Mouse (Mus musculus): ENCODE results near the gene Sprtn. TPM values are rescaled to one million over a fixed set of nuclear protein-coding genes. Genes with fewer than 3 reads are reported as not detected.

The Sprtn gene
- polyA plus RNA-seq, 1 experiment from 2014 or later: 9.1 TPM

DNA sequence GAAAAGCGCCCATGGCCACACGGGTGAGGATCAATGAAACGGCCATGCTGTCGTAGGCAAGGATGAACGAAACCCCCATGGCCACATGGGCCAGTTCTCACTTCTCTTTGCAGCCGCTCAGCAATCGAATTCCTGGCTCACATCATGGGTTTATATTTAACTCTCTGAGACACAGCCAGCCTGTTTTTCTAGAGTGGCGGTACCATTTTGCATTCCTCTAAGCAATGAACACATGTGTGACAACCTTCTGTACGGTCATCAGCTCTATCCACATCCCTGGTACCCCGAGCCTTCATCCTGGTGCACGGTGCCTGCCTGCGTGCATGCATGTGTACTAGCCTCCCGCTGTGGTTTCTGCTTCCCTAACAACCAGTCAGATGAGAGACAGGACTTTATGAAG is 32.4 kb downstream of the Sprtn start:
- Histone ChIP-seq H3K9ac (ENCODE audit: low read length) (no peak overlapping the region), H3K27ac (ENCODE audit: low read length) (no peak overlapping the region), H3K27me3 (ENCODE audit: control insufficient read depth, insufficient read depth, low read depth, low read length) (no peaks in the 10 kb centered on the region), H3K4me1 (replicated peaks; ENCODE audit: control insufficient read depth, insufficient read depth, low read length) (peaks cover 9% of the 10 kb centered on the region), H3K4me3 (ENCODE audit: low read length) (no peak overlapping the region), H3K4me2 (ENCODE audit: low read depth, low read length) (no peak overlapping the region), H3K36me3 (ENCODE audit: control insufficient read depth, insufficient read depth, low read length) (no peaks in the 10 kb centered on the region), H3K9me3 (ENCODE audit: control insufficient read depth, low read length) (no peaks in the 10 kb centered on the region)
- WGBS: 85% methylated on average over 13 of the region's 13 CpGs
- no peak for ATAC-seq (ENCODE audit: low read depth)

DNA sequence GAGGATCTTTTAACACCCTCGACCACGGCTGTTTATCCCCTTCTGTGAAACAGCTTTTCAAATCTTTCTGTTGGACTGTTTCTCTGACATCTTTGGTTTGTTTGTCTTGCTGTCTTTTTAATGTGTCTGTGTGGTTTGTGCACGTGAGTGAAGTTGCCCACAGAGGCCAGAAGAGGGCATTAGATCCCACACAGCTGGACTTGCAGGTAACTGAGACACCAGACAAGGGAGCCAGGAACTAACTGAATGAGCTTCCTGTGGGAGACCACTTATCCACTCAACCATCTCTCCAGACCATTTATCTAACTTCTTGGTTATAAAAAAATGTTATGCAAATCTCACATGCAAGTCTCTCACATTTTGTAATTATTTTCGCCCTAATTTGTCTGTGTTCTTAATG is 33.0 kb downstream of the Sprtn start:
- H3K36me3 ChIP-seq (ENCODE audit: control insufficient read depth, insufficient read depth, low read length): no peaks in the 10 kb centered on the region
- H3K4me1 ChIP-seq (replicated peaks; ENCODE audit: control insufficient read depth, insufficient read depth, low read length): peaks cover 9% of the 10 kb centered on the region
- WGBS: 87% methylated on average over 4 of the region's 4 CpGs
- ATAC-seq (ENCODE audit: low read depth): no peak
- no peak overlapping the region for H3K4me2 ChIP-seq (ENCODE audit: low read depth, low read length)
- no peaks in the 10 kb centered on the region for H3K9me3 ChIP-seq (ENCODE audit: control insufficient read depth, low read length)
- no peak overlapping the region for H3K9ac ChIP-seq (ENCODE audit: low read length)
- H3K27me3 ChIP-seq (ENCODE audit: control insufficient read depth, insufficient read depth, low read depth, low read length): no peaks in the 10 kb centered on the region
- H3K4me3 ChIP-seq (ENCODE audit: low read length): no peak overlapping the region
- H3K27ac ChIP-seq (ENCODE audit: low read length): no peak overlapping the region

DNA sequence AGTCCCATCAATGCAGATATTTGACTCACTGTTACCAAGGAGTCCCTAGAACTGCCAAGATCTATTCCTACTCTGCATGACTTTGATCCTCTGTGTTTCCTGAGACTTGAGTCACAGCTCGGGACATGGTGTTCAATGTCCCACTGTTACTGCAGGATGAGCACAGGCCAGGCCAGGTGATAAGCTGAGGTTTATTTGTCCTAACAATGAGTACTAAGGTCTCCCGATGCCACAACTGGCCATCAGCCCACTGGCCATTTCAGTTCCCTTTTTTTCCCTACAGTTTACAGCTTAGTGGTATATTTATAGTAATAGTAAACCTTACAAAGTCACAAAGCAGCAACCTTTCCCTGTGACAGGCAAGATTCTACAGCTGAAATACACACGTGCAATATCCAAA is 34.7 kb downstream of the Sprtn start:
- Histone ChIP-seq H3K9me3 (ENCODE audit: control insufficient read depth, low read length) (no peaks in the 10 kb centered on the region), H3K27ac (ENCODE audit: low read length) (no peak overlapping the region), H3K4me3 (ENCODE audit: low read length) (no peak overlapping the region), H3K27me3 (ENCODE audit: control insufficient read depth, insufficient read depth, low read depth, low read length) (no peaks in the 10 kb centered on the region), H3K4me2 (ENCODE audit: low read depth, low read length) (no peak overlapping the region), H3K9ac (ENCODE audit: low read length) (no peak overlapping the region), H3K4me1 (replicated peaks; ENCODE audit: control insufficient read depth, insufficient read depth, low read length) (no peaks in the 10 kb centered on the region), H3K36me3 (ENCODE audit: control insufficient read depth, insufficient read depth, low read length) (no peaks in the 10 kb centered on the region)
- 72% methylated on average over 3 of the region's 3 CpGs for WGBS
- ATAC-seq (ENCODE audit: low read depth): no peak

DNA sequence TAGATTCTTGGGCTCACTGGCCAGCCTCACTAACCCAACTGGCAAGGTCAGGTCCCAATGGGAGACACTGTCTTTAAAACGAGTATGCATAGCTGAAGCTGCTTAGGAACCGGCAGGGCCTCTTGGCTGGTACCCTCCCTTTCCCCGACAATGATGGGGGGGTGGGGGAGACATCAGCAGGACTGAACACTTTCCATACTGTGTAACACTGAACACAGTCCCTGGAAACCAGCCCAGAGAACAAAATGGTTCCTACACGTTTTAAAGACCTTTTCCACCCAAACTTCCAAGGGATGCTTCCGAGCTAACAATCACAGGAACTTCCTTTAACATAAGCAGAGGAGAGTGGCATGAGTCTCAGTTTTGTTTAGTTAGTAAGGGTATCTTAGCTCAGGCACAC is 37.4 kb downstream of the Sprtn start:
- no peak for ATAC-seq (ENCODE audit: low read depth)
- Histone ChIP-seq H3K9me3 (ENCODE audit: control insufficient read depth, low read length) (no peaks in the 10 kb centered on the region), H3K4me2 (ENCODE audit: low read depth, low read length) (no peak overlapping the region), H3K4me1 (replicated peaks; ENCODE audit: control insufficient read depth, insufficient read depth, low read length) (no peaks in the 10 kb centered on the region), H3K4me3 (ENCODE audit: low read length) (no peak overlapping the region), H3K36me3 (ENCODE audit: control insufficient read depth, insufficient read depth, low read length) (peaks cover 4% of the 10 kb centered on the region), H3K9ac (ENCODE audit: low read length) (no peak overlapping the region), H3K27ac (ENCODE audit: low read length) (no peak overlapping the region), H3K27me3 (ENCODE audit: control insufficient read depth, insufficient read depth, low read depth, low read length) (no peaks in the 10 kb centered on the region)
- 77% methylated on average over 5 of the region's 5 CpGs for WGBS

DNA sequence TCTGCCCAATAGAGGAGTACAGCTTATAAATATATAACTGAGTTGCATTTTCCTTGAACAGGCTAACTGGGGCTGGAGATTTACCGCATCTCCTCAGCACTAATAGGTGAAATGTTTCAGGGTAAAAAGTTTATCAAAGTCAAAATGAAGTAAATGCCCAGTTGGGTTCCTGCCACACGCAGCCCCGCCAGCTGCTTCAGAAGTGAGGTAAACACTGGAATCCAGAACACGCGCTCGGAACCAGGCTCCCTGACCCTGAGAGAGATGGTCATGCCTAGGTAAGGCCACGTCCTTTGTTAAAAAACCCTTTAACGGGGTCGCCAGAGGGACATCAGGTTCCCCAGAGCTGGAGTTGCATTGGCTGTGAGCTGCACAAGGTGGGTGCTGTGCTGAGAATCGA is 39.0 kb downstream of the Sprtn start:
- no peak overlapping the region for H3K9ac ChIP-seq (ENCODE audit: low read length)
- H3K4me1 ChIP-seq (replicated peaks; ENCODE audit: control insufficient read depth, insufficient read depth, low read length): no peaks in the 10 kb centered on the region
- no peaks in the 10 kb centered on the region for H3K9me3 ChIP-seq (ENCODE audit: control insufficient read depth, low read length)
- 93% methylated on average over 10 of the region's 10 CpGs for WGBS
- no peak overlapping the region for H3K4me2 ChIP-seq (ENCODE audit: low read depth, low read length)
- H3K4me3 ChIP-seq (ENCODE audit: low read length): no peak overlapping the region
- no peak overlapping the region for H3K27ac ChIP-seq (ENCODE audit: low read length)
- H3K27me3 ChIP-seq (ENCODE audit: control insufficient read depth, insufficient read depth, low read depth, low read length): no peaks in the 10 kb centered on the region
- peaks cover 7% of the 10 kb centered on the region for H3K36me3 ChIP-seq (ENCODE audit: control insufficient read depth, insufficient read depth, low read length)
- no peak for ATAC-seq (ENCODE audit: low read depth)

DNA sequence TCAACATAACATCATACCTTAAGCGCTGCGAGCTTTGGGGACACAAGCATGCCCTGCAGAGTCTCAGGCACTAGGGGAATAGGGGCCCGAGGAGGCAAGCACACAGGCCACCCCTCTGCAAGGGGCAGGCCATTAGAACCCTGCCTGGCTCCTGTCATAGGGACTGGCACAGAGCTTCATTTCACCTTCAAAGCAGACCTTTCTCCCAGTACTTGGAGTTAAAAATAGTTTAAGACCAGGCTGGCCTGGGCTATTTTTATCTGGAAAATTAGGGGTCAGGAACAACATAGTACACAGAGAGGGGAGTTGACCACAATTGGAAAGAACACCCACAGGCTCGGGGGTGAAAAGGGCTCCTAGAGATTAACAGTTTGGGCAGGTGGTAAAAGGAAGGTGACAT is 39.6 kb downstream of the Sprtn start:
- Histone ChIP-seq H3K9me3 (ENCODE audit: control insufficient read depth, low read length) (no peaks in the 10 kb centered on the region), H3K27ac (ENCODE audit: low read length) (no peak overlapping the region), H3K36me3 (ENCODE audit: control insufficient read depth, insufficient read depth, low read length) (peaks cover 7% of the 10 kb centered on the region), H3K9ac (ENCODE audit: low read length) (no peak overlapping the region), H3K4me2 (ENCODE audit: low read depth, low read length) (no peak overlapping the region), H3K4me3 (ENCODE audit: low read length) (no peak overlapping the region), H3K4me1 (replicated peaks; ENCODE audit: control insufficient read depth, insufficient read depth, low read length) (no peaks in the 10 kb centered on the region), H3K27me3 (ENCODE audit: control insufficient read depth, insufficient read depth, low read depth, low read length) (no peaks in the 10 kb centered on the region)
- ATAC-seq (ENCODE audit: low read depth): no peak
- 85% methylated on average over 4 of the region's 4 CpGs for WGBS

DNA sequence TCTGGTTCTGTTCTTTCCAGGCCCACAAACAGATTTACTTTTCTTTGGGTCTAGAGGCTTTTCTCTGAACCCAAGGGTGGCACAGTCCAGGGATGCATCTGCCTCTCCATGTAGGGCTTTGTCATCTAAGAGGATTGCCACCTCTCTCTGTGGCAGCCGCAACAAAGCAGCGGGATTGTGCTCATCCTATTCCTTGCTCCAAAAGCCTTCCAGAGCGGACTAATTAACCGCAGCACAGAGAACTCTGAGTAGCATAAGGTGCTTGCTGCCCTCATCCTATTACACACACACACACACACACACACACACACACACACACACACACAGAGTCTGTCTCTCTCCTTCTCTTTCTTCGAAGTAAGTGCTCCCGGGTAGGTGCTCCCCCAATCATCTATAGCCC is 46.1 kb downstream of the Sprtn start:
- 95% methylated on average over 6 of the region's 6 CpGs for WGBS
- Histone ChIP-seq H3K27me3 (ENCODE audit: control insufficient read depth, insufficient read depth, low read depth, low read length) (no peaks in the 10 kb centered on the region), H3K36me3 (ENCODE audit: control insufficient read depth, insufficient read depth, low read length) (peaks cover 7% of the 10 kb centered on the region), H3K4me2 (ENCODE audit: low read depth, low read length) (no peak overlapping the region), H3K9me3 (ENCODE audit: control insufficient read depth, low read length) (no peaks in the 10 kb centered on the region), H3K27ac (ENCODE audit: low read length) (no peak overlapping the region), H3K4me3 (ENCODE audit: low read length) (no peak overlapping the region), H3K9ac (ENCODE audit: low read length) (no peak overlapping the region), H3K4me1 (replicated peaks; ENCODE audit: control insufficient read depth, insufficient read depth, low read length) (peaks cover 23% of the 10 kb centered on the region)
- no peak for ATAC-seq (ENCODE audit: low read depth)

DNA sequence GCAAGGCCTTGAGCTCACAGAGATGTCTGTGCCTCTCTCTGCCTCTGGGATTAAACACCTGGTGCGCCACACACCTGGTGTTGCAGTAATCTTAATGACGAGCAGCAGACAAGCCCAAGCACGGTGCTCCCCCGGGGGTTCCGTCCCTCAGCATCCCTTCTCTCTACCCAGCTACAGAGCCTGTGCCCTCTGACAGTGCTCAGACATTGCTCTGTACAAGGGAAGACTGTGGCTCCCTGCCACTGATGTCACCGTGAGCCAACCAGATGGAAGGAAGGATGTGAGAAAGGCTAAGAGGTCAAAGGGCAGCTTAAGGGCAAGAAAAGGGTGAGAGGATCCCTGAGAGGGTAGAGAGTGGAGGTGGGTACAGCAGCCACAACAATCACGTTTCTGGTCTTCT is 46.7 kb downstream of the Sprtn start:
- H3K4me1 ChIP-seq (replicated peaks; ENCODE audit: control insufficient read depth, insufficient read depth, low read length): peaks cover 23% of the 10 kb centered on the region
- WGBS: 73% methylated on average over 7 of the region's 7 CpGs
- no peaks in the 10 kb centered on the region for H3K27me3 ChIP-seq (ENCODE audit: control insufficient read depth, insufficient read depth, low read depth, low read length)
- peaks cover 3% of the 10 kb centered on the region for H3K36me3 ChIP-seq (ENCODE audit: control insufficient read depth, insufficient read depth, low read length)
- H3K9me3 ChIP-seq (ENCODE audit: control insufficient read depth, low read length): no peaks in the 10 kb centered on the region
- no peak overlapping the region for H3K4me2 ChIP-seq (ENCODE audit: low read depth, low read length)
- no peak for ATAC-seq (ENCODE audit: low read depth)
- H3K4me3 ChIP-seq (ENCODE audit: low read length): no peak overlapping the region
- H3K27ac ChIP-seq (ENCODE audit: low read length): no peak overlapping the region
- no peak overlapping the region for H3K9ac ChIP-seq (ENCODE audit: low read length)

DNA sequence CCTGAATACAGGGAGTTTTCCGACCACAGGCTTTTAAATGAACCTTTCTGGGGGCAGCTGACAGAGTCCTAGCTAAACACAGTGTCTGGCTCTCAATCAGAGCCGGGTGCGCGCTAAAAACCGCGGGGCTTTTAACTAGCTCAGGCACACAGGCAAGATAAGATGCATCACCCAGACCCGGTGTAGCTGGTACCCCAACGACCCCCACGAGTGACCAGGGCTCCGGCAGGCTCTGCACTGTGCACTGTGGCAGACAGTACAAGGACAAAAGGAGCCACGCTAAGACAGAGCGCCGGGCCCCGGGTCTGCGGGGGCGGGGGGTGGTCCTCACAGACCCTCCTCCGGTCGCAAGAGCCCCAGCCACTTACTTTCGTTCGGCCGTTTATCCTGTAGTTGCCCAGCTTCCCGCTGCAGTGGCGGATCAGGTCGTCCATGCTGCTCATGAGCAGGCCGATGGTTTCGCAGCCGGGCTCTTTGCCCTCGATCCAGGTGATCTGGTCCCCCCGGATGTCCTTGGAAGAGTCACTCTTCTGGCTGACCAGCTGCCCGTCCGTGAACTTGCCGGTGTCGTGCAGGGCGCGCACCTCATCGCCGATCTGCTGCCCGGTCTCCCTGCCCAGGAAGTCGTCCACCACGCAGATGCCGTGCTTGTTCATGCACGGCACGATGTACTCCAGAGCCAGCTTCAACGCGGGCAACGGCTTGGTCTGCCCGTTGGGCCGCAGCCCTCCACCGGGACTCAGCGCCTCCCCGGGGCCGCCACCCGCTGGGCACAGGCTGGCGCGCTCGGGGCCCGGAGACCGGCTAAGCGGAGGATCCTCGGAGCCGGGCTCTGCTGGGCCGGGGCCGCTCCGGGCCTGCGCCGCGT is 50.4 kb downstream of the Sprtn start:
- Histone ChIP-seq H3K9ac (ENCODE audit: low read length) (peak overlapping the region; percentile 87), H3K9me3 (ENCODE audit: control insufficient read depth, low read length) (no peaks in the 10 kb centered on the region), H3K4me1 (replicated peaks; ENCODE audit: control insufficient read depth, insufficient read depth, low read length) (peaks cover 28% of the 10 kb centered on the region), H3K4me2 (ENCODE audit: low read depth, low read length) (peak overlapping the region; percentile 84), H3K36me3 (ENCODE audit: control insufficient read depth, insufficient read depth, low read length) (no peaks in the 10 kb centered on the region; the same call in 1 of the 2 replicates), H3K27ac (ENCODE audit: low read length) (peak overlapping the region; percentile 97), H3K4me3 (ENCODE audit: low read length) (peak overlapping the region; percentile 57), H3K27me3 (ENCODE audit: control insufficient read depth, insufficient read depth, low read depth, low read length) (no peaks in the 10 kb centered on the region)
- peak; percentile 15 for ATAC-seq (ENCODE audit: low read depth)
- 0% methylated on average over 56 of the region's 67 CpGs for WGBS

Data from lung, embryonic 16.5 days (tissue).